Mouse (Mus musculus) stomach, adult 2 months (tissue): Measurements from ENCODE around the gene Saxo2. TPM values are rescaled to one million over a fixed set of nuclear protein-coding genes. Genes with fewer than 3 reads are reported as not detected.

ENCODE experiments used
- polyA plus RNA-seq: library from polyadenylated mRNA; depleted of rRNA; stranded (reverse); fragments of >200 nt; gene quantifications from 2 replicates; pipeline ENCODE4 v1.2.3, GENCODE M21; 2012; rRNA removed

The Saxo2 gene
- 0.88 TPM in 1 of 2 replicates, not detected in the other for polyA plus RNA-seq

GRCm38 (mm10) chr7:82648353-82649080 lies at the start of gene Saxo2, which contains the start of gene Efl1:
Gene Saxo2 (minus strand): TSS chr7:82648528.
Gene Efl1 (plus strand): TSS chr7:82648614.

Other genes starting within 250 kb of the Saxo2 start
- 0.48 and 1.2 TPM in 2 replicates for gene Efl1, start 86 bp upstream of the Saxo2 start, polyA plus RNA-seq
- gene Mex3b, start 218.8 kb upstream of the Saxo2 start, polyA plus RNA-seq: 3.4 and 3.9 TPM in 2 replicates